Mouse (Mus musculus) kidney, postnatal 25 days (tissue): ENCODE results near the gene Cnot8.

Experiments
- DNase-seq, 2 experiments: peaks; one replicate each; pipeline ENCODE4 v3.0.0; 2021; ENCODE audit warnings: mixed read lengths in 2 of 2

Cnot8 gene

DNA sequence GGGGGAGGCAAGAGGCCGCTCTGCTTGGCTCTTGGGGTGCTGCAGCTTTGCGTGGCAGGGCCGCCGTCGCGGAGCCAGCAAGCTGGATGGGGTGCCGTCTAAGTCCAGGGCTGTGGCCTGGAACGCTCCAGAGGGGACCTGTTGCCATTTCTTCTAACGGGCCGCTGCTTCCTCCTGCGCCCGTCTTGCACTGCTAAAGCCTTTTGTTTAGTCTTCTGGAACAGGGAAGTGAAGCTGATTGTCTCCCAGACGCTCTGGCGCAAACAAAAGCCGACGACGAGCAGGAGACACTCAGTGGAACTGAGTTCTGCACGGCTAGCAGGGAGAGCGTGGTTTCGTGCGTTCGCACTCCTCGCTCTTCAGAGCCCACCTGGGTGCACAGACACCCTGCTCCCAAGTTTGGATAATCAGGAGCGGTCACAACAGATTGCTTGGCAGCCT is 418 bp downstream of the Cnot8 start:
- DNase-seq: peak in 1 of 2 experiments; percentile 25

- no peak for DNase-seq
Measured at GRCm38 (mm10) chr11:58107009-58107408, 3.1 kb downstream of the Cnot8 start.

DNA sequence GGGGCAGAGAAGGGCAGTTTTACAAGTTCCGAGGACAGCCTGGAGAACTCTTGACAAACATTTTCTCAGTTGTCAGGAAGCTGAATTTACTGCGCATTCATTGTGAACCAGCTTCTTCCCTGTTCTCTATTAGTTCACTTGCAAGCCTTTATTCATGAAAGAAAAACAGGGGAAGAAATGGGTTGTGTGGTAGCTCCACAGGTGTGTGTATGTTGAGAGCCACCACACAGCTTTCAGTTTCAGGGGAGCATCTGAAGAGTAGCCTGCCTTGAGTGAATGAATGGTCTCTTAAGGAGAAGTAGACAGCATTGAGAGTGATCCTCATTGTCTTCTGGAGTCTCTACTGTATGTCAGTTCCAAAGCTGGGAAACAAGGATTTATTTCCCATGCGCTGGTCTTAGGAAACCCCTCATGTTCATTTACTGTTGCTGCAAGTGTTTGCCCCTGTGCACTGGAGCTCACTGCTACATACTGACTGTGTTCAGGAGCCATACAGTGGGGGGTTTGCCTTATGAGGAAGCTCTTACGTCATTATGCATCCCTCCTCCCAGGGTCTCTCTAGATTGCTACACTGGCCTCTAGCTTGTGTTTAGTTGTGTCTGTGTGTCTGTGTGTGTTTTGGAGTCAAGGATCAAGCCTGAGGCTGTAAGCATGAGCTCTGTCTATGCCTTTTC is 3.8 kb downstream of the Cnot8 start:
- no peak for DNase-seq

DNA sequence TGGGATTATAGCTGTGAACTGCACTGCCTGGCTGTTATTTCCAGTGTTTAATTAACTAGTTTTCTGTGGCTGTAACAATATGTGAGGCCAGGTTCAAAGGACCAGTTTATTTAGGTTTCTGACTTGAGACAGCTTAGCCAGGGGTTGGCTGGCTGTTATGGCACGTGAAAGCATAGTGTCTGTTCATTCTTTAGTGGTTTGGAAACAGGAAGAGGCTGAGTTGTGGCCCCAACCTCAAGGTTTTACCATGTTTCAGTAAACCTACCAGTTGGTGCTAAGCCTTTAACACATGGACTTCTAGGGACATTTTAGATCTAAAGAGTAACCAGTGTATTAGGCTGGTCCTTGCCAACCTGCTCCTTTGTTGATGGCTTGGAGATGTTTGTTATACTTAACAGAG is 12.6 kb downstream of the Cnot8 start:
- DNase-seq: no peak

DNA sequence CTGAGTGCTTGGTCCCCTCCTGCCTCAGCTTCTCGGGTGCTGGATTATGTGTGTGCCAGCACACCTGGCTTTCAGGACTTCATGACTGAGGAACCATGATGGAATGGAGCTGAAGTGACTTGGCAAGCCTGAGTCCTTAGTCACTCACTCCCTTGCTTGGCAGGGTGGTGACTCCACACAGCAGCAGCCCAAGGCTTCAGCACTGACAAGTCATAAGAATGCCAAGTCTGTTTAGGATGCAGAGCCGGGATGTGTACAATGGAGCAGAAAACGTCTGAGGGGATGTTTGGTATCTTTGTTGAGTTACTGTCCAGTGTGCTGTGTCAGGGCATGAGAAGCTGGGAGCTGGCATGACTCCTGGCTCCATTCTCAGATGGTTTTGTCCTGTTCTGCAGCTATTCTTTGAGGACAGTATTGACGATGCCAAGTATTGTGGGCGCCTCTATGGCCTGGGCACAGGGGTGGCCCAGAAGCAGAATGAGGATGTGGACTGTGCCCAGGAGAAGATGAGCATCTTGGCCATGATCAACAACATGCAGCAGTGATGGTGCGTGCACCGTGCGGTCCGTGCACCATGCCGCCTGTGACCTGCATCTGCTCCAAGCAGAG is 13.2 kb downstream of the Cnot8 start:
- no peak for DNase-seq

GRCm38 (mm10) chr11:58120655-58121054 is 16.7 kb downstream of the Cnot8 start:
- DNase-seq: no peak

DNA sequence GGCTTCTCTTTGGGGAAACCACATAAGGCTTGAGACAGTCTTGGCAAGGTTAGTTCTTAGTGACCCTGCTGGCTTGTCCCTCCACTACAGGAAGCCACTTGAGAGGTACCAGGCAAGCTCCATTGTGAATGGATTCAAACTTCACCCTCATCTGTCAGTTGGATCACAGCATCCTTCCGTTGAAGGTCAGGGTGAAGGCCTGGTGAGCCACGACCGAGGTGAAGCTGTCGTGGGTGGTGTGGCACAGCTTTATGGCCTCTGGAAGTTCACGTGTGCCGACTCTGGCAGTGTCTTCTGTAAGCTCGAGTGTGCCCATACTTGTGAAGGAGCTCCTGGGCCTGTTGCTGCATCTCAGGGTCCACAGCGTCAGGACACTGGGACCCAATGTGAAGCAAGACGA is 17.4 kb downstream of the Cnot8 start:
- DNase-seq: no peak

DNA sequence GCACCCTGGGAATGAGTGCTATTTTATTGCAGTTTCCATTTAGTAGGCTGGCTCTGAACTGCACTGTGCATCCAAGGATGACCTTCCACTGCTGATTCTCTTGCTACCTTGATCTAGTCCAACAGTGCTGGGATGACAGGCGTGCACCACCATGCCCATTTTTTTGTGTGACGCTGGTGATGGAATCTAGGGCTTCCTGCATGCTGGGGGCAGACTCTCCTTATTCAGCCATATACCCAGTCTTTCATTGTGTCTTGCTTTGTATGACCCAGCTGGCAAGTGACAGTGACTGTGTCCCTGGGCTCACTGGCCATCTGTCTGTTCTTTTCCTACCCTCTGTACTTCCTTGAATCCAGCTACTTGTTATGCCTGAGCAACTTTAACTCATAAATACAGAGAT is 19.8 kb downstream of the Cnot8 start:
- DNase-seq: no peak

GRCm38 (mm10) chr11:58125021-58125420 is 21.1 kb downstream of the Cnot8 start:
- no peak for DNase-seq

DNA sequence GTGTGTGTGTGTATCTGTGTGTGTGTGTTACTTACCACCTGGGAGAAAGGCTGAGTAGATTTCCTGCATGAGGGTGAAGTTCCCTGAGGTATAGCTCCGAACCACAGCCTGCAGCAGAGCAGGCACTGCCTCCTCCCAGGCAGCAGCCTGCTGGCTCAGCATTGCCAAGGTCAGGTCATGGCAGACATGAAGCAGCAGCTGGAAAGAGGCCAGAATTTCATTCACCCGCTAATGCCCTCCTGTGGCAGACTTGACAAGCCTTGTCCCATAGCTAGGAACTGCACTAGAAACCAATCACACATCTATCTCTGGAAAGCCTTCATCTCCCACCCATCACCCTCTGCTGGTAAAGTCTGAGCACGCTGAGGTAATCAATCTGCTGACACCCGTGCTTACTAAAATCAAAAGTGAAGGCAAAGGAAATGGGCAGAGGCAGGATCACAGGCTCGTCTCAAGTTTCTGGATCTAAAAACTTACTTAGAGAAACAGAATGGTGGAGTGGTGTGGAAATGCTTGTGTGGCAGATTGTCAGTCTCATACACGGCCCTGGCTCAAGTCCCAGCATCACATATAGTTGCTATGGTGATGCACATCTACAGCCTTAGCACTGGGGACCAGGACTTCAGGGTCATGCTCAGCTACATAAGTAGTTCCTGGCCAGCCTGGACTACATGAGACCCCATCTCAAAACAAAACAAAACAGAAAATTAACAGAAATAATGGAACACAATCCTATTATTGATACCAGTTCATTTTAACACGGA is 22.6 kb downstream of the Cnot8 start:
- DNase-seq: peak; percentile 87 to 92

DNA sequence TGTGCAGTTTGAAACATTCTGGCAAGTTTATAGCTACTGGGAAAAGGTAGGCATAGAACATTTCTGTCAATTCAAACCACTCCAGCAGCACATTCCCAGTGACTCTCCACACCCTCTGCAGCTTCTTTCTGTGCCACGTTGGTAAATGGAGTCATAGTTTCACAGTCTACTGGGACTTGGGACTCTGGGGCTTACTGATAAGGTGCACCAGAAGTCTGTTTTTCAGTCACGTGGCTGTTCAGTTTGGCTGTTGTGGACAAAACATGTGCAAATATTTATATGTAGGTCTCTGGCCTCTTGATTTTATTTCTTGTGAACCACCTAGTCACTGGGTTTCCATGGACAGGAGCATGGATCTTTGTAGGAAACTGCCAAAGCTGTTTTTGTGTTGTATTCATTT is 23.6 kb downstream of the Cnot8 start:
- no peak for DNase-seq

DNA sequence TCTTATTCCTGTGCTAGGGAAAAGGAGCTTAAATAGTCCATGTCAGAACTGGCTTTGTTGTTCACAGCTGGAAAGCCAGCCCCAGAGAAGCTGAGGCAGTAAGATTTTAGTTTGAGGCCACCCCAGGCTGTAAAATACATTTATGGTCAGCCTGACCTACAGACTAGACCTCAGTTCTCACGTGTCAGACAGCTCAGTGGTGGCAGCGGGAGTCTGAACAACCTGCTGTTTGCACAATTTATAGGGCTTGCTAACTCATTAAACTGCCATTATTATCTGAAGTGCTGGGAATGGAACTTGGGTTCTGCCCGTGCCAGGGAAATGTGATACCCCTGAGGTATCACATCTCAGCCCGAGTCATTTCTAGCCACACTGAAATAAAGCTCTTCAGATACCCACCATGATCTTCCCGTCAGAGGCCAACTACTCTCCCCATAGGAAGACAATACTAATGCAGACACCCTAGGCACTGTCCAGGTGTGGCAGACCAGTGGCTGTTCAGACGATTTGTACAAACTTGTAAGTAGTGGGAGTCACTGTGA is 25.4 kb downstream of the Cnot8 start:
- no peak for DNase-seq

- no peak for DNase-seq
Measured at GRCm38 (mm10) chr11:58132026-58132425, 28.1 kb downstream of the Cnot8 start.

DNA sequence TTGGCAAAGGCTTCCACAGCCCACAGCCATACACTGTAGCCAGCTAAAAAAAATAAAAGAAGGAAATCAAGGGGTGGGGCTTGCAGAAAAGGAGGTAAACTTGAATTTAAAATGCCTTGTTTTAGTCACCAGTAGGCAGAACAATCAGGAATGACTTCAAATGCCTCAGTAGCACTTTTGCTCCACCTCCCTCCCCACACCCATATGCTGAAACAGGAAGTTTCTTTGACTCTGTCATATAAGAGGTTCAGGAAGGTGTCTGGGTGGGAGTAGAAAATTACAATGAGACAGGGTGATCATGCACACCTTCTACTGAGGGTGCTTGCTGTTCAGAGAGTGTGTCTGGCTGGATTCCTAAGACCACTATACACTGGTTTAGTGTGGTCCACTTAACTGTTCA is 30.9 kb downstream of the Cnot8 start:
- no peak for DNase-seq

- no peak for DNase-seq
Measured at GRCm38 (mm10) chr11:58135296-58135695, 31.3 kb downstream of the Cnot8 start.

GRCm38 (mm10) chr11:58136677-58137076 is 32.7 kb downstream of the Cnot8 start:
- no peak for DNase-seq

- DNase-seq: no peak
Measured at GRCm38 (mm10) chr11:58138821-58139220, 34.9 kb downstream of the Cnot8 start.

- DNase-seq: no peak
Measured at GRCm38 (mm10) chr11:58139466-58139865, 35.5 kb downstream of the Cnot8 start.

GRCm38 (mm10) chr11:58143704-58144426 is 39.9 kb downstream of the Cnot8 start:
- no peak for DNase-seq

DNA sequence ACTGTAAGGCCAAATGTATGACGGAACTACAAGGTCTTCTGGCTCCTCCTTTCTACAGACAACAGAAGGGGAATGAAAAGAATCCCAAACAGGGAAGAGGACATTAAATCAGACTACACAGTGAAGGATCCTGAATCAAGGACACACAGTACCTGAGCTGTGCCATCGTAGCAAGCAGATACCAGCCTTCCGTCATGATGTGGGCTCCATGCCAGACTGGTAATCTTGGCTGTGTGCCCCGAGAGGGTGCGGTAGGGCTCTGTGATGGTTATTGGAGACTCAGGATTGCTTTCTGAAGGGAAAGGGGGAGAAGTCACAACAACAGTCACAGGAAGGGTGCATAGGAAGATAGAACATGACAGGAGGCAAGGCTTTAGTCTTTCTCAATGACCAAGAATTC is 42.3 kb downstream of the Cnot8 start:
- DNase-seq: peak in 1 of 2 experiments; percentile 31

- DNase-seq: no peak
Measured at GRCm38 (mm10) chr11:58155458-58155857, 51.5 kb downstream of the Cnot8 start.

DNA sequence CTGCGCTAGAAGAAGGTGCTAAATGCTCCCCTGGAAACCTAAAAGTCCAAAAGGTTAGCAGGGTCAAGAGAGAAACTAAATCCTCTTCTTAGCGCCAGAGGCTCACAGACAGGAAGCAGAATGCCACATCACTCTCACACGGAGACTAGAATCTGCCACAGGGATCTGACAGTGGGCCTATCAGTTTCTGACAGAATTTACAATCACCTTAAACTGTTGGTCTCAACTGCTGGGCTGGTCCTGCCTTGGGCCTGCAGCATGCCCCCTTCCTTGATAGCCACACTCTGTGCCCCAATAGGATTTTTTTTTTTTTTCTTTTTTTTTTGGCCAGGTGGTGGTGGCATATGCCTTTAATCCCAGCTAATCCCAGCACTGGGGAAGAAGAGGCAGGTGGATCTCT is 52.9 kb downstream of the Cnot8 start:
- DNase-seq: no peak

GRCm38 (mm10) chr11:58165072-58165471 is 61.1 kb downstream of the Cnot8 start:
- DNase-seq: no peak
